Mouse (Mus musculus) G1E (cell line): ENCODE data around the gene Med13l.

ENCODE experiments used
- CTCF ChIP-seq: IDR thresholded peaks from 2 replicates; pipeline ENCODE4 v1.5.1; 2012; ENCODE audit warnings: low read depth, low read length, inconsistent platforms, mixed read lengths
- GATA2 ChIP-seq: IDR thresholded peaks from 2 replicates; pipeline ENCODE4 v1.6.1; 2012; ENCODE audit warnings: low read depth, low read length, inconsistent platforms, borderline replicate concordance
- TAL1 ChIP-seq: conservative IDR thresholded peaks from 2 replicates; pipeline ENCODE4 v1.6.1; 2012; ENCODE audit warnings: low read depth, low read length, inconsistent platforms, mixed read lengths

DNA sequence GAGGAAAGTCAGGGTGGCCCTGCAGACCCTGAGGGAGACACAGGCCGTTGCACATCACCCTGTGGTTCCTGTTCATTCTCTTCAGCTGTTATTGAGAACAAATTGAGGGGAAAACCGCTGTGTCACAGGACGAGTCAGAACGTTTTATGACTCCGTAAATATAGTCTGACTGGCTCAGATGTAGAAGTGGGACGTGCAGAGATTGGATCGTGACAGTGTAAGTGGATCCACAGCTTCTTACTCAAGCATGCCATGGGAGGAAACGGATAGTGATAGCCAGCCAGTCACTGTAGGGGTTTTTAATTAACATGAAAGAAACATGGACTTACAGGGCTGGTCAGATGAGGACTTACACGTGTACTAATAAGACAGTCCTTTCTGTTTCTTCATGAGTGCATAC is 174.0 kb downstream of the Med13l start:
- TF ChIP-seq CTCF (no peak), TAL1 (no peak), GATA2 (no peak)
